Mouse (Mus musculus) mouse embryonic stem cell (cell line): ENCODE data around the gene Lce6a.

Source experiments
- in situ Hi-C, 2 experiments: fragments of 300-500 bp; cut with MboI; formaldehyde crosslinking; loops; 1 replicate in 1 of 2; 3 replicates in 1 of 2; pipeline ENCODE4 v1.14.3; 2019 to 2020; ENCODE audit warnings: low sequenced_read_pairs in 2 of 2, low pct_unique_long_range_greater_than_20kb in 1 of 2, mixed read lengths in 1 of 2; ENCODE audit not compliant: unreplicated experiment in 1 of 2

Lce6a gene

GRCm38 (mm10) chr3:92621560-92621959 lies at the start of gene Lce6a:
Lce6a (minus strand) TSS chr3:92621660.
- in situ Hi-C loops: no loop called here

- in situ Hi-C loops: no loop called here
Measured at GRCm38 (mm10) chr3:92670215-92670614, 48.8 kb upstream of the Lce6a start, which contains the start of gene Lce1a2. Lce1a2 (minus strand) TSS chr3:92670315.

- in situ Hi-C loops: no loop called here
Measured at GRCm38 (mm10) chr3:92656826-92657225, 35.4 kb upstream of the Lce6a start, which contains the start of gene Lce1b. Lce1b (minus strand) TSS chr3:92656926.

GRCm38 (mm10) chr3:92648207-92648606 lies 26.7 kb upstream of the Lce6a start, which contains the start of gene Lce1a1:
Lce1a1 (minus strand) TSS chr3:92648307.
- in situ Hi-C loops: no loop called here

GRCm38 (mm10) chr3:92639854-92640253 lies 18.4 kb upstream of the Lce6a start:
- in situ Hi-C loops: no loop called here

- in situ Hi-C loops: no loop called here
Measured at GRCm38 (mm10) chr3:92638653-92638991, 17.2 kb upstream of the Lce6a start.

GRCm38 (mm10) chr3:92637745-92638652 lies 16.5 kb upstream of the Lce6a start:
- in situ Hi-C loops: no loop called here

GRCm38 (mm10) chr3:92609804-92610203 lies 11.7 kb downstream of the Lce6a start:
- in situ Hi-C loops: no loop called here

GRCm38 (mm10) chr3:92607392-92607791 lies 14.1 kb downstream of the Lce6a start, which contains the start of gene 2210017I01Rik:
2210017I01Rik (minus strand) TSS chr3:92607492.
- in situ Hi-C loops: no loop called here

GRCm38 (mm10) chr3:92602169-92602568 lies 19.3 kb downstream of the Lce6a start:
- in situ Hi-C loops: no loop called here

- in situ Hi-C loops: no loop called here
Measured at GRCm38 (mm10) chr3:92600456-92600855, 21.0 kb downstream of the Lce6a start.

- in situ Hi-C loops: no loop called here
Measured at GRCm38 (mm10) chr3:92599973-92600372, 21.5 kb downstream of the Lce6a start.

GRCm38 (mm10) chr3:92598429-92598828 lies 23.0 kb downstream of the Lce6a start:
- in situ Hi-C loops: no loop called here

GRCm38 (mm10) chr3:92588858-92589257 lies 32.6 kb downstream of the Lce6a start, which contains the start of gene Smcp:
Smcp (minus strand) TSS chr3:92588997.
- in situ Hi-C loops: no loop called here

- in situ Hi-C loops: no loop called here
Measured at GRCm38 (mm10) chr3:92587190-92587589, 34.3 kb downstream of the Lce6a start.

GRCm38 (mm10) chr3:92585055-92585454 lies 36.4 kb downstream of the Lce6a start:
- in situ Hi-C loops: no loop called here

GRCm38 (mm10) chr3:92583164-92583826 lies 38.2 kb downstream of the Lce6a start:
- in situ Hi-C loops: no loop called here

GRCm38 (mm10) chr3:92579508-92579907 lies 42.0 kb downstream of the Lce6a start:
- in situ Hi-C loops: no loop called here

- in situ Hi-C loops: no loop called here
Measured at GRCm38 (mm10) chr3:92578652-92579413, 42.6 kb downstream of the Lce6a start.
